Mouse (Mus musculus) MEL (cell line): ENCODE measurements at regions not wholly inside any gene's neighbourhood (a gene's known extent, or its start where the extent isn't known, plus 50 kb on each side); places are given as distances from the start of the nearest gene placed in this dataset.

Experiments used
- DNase-seq: peaks from one replicate; pipeline ENCODE4 v3.0.0; 2011; ENCODE audit warnings: low read depth, low spot score
- H3K27ac ChIP-seq: 2 replicates; pipeline ENCODE4 v1.5.1; 2012; ENCODE audit warnings: low read depth, mild to moderate bottlenecking, control low read depth, low read length, moderate library complexity; ENCODE audit not compliant: control insufficient read depth
- H3K27me3 ChIP-seq, 2 experiments: fragments of 150-350 bp in 1 of 2; sonication (generic) in 1 of 2; 2 replicates each; pipeline ENCODE4 v1.6.1; 2012; ENCODE audit warnings: low read length in 2 of 2, mild to moderate bottlenecking in 2 of 2, improper control_type of control experiment in 1 of 2, moderate library complexity in 1 of 2; ENCODE audit not compliant: insufficient read depth in 2 of 2, control insufficient read depth in 1 of 2
- H3K36me3 ChIP-seq, 2 experiments: 2 replicates each; pipeline ENCODE4 v1.6.1; 2012 to 2014; ENCODE audit warnings: low read length in 2 of 2, improper control_type of control experiment in 1 of 2, inconsistent platforms in 1 of 2, mild to moderate bottlenecking in 1 of 2; ENCODE audit not compliant: insufficient read depth in 2 of 2, control insufficient read depth in 1 of 2
- H3K4me1 ChIP-seq, 2 experiments: fragments of 150-350 bp in 1 of 2; sonication (generic) in 1 of 2; 2 replicates each; pipeline ENCODE4 v1.6.1; 2012; ENCODE audit warnings: low read length in 2 of 2, improper control_type of control experiment in 1 of 2, mild to moderate bottlenecking in 1 of 2; ENCODE audit not compliant: insufficient read depth in 2 of 2, control insufficient read depth in 1 of 2
- H3K4me3 ChIP-seq, 2 experiments: fragments of 150-350 bp in 1 of 2; sonication (generic) in 1 of 2; 2 replicates each; pipeline ENCODE4 v1.5.1; 2012; ENCODE audit warnings: low read depth in 2 of 2, low read length in 2 of 2, mild to moderate bottlenecking in 2 of 2, moderate library complexity in 2 of 2, control low read depth in 1 of 2, improper control_type of control experiment in 1 of 2; ENCODE audit not compliant: control insufficient read depth in 1 of 2, insufficient read depth in 1 of 2
- H3K79me2 ChIP-seq: 2 replicates; pipeline ENCODE4 v1.6.1; 2012; ENCODE audit warnings: mild to moderate bottlenecking, low read length, moderate library complexity; ENCODE audit not compliant: control insufficient read depth, poor library complexity, insufficient read depth
- H3K9ac ChIP-seq: 2 replicates; pipeline ENCODE4 v1.6.1; 2012; ENCODE audit warnings: low read depth, mild to moderate bottlenecking, control low read depth, low read length, moderate library complexity; ENCODE audit not compliant: control insufficient read depth, poor library complexity, severe bottlenecking
- H3K9me3 ChIP-seq: fragments of 150-350 bp; sonication (generic); replicated peaks from 2 replicates; pipeline ENCODE4 v1.6.1; 2012; ENCODE audit warnings: mild to moderate bottlenecking, low read length, improper control_type of control experiment, moderate library complexity; ENCODE audit not compliant: insufficient read depth
- BHLHE40 ChIP-seq: IDR thresholded peaks from 2 replicates; pipeline ENCODE4 v1.6.1; 2012; ENCODE audit warnings: low read depth, mild to moderate bottlenecking, inconsistent platforms, low read length, improper control_type of control experiment, borderline replicate concordance
- CHD2 ChIP-seq: IDR thresholded peaks from 2 replicates; pipeline ENCODE4 v1.6.1; 2011; ENCODE audit warnings: low read length, improper control_type of control experiment
- EP300 ChIP-seq, 2 experiments: IDR thresholded peaks; 2 replicates each; pipeline ENCODE4 v1.6.1; 2011; ENCODE audit warnings: improper control_type of control experiment in 2 of 2, low read length in 2 of 2, low read depth in 1 of 2, mild to moderate bottlenecking in 1 of 2
- GABPA ChIP-seq: IDR thresholded peaks from 2 replicates; pipeline ENCODE4 v1.6.1; 2012; ENCODE audit warnings: low read depth, mild to moderate bottlenecking, inconsistent platforms, low read length, improper control_type of control experiment, moderate library complexity
- JUND ChIP-seq: IDR thresholded peaks from 2 replicates; pipeline ENCODE4 v1.6.1; 2011; ENCODE audit warnings: low read depth, mild to moderate bottlenecking, improper control_type of control experiment, low read length
- MAZ ChIP-seq: IDR thresholded peaks from 2 replicates; pipeline ENCODE4 v1.6.1; 2012; ENCODE audit warnings: low read depth, mild to moderate bottlenecking, inconsistent platforms, low read length, improper control_type of control experiment
- NRF1 ChIP-seq: IDR thresholded peaks from 2 replicates; pipeline ENCODE4 v1.6.1; 2014; ENCODE audit warnings: low read depth, mild to moderate bottlenecking, inconsistent platforms, low read length, improper control_type of control experiment, moderate library complexity; ENCODE audit not compliant: poor library complexity, insufficient read depth, severe bottlenecking
- POLR2A ChIP-seq, 2 experiments: IDR thresholded peaks; 2 replicates each; pipeline ENCODE4 v1.6.1; 2011 to 2012; ENCODE audit warnings: low read length in 2 of 2, mild to moderate bottlenecking in 2 of 2, control low read depth in 1 of 2, improper control_type of control experiment in 1 of 2, low read depth in 1 of 2, moderate library complexity in 1 of 2; ENCODE audit not compliant: control insufficient read depth in 1 of 2, insufficient read depth in 1 of 2, poor library complexity in 1 of 2
- SMC3 ChIP-seq: IDR thresholded peaks from 2 replicates; pipeline ENCODE4 v1.6.1; 2011; ENCODE audit warnings: low read depth, low read length, improper control_type of control experiment
- TAL1 ChIP-seq: IDR thresholded peaks from 2 replicates; pipeline ENCODE4 v1.6.1; 2012; ENCODE audit warnings: mild to moderate bottlenecking, inconsistent platforms, low read length, moderate library complexity, mixed read lengths
- UBTF ChIP-seq: IDR thresholded peaks from 2 replicates; pipeline ENCODE4 v1.6.1; 2012; ENCODE audit warnings: low read depth, mild to moderate bottlenecking, inconsistent platforms, low read length, improper control_type of control experiment, moderate library complexity, borderline replicate concordance; ENCODE audit not compliant: insufficient read depth
- USF1 ChIP-seq: IDR thresholded peaks from 2 replicates; pipeline ENCODE4 v1.6.1; 2014; ENCODE audit warnings: low read depth, mild to moderate bottlenecking, inconsistent platforms, low read length, improper control_type of control experiment, moderate library complexity
- USF2 ChIP-seq, 2 experiments: IDR thresholded peaks; 2 replicates each; pipeline ENCODE4 v1.6.1; 2011 to 2012; ENCODE audit warnings: improper control_type of control experiment in 2 of 2, low read length in 2 of 2, borderline replicate concordance in 1 of 2, inconsistent platforms in 1 of 2, low read depth in 1 of 2, mild to moderate bottlenecking in 1 of 2; ENCODE audit not compliant: insufficient read depth in 1 of 2
- ZC3H11A ChIP-seq: IDR thresholded peaks from 2 replicates; pipeline ENCODE4 v1.6.1; 2012; ENCODE audit warnings: low read depth, mild to moderate bottlenecking, inconsistent platforms, low read length, improper control_type of control experiment
- ZMIZ1 ChIP-seq: IDR thresholded peaks from 2 replicates; pipeline ENCODE4 v1.6.1; 2012; ENCODE audit warnings: low read depth, mild to moderate bottlenecking, inconsistent platforms, low read length, improper control_type of control experiment, moderate library complexity
- ZNF384 ChIP-seq: IDR thresholded peaks from 2 replicates; pipeline ENCODE4 v1.6.1; 2012; ENCODE audit warnings: low read depth, mild to moderate bottlenecking, inconsistent platforms, low read length, improper control_type of control experiment

DNA sequence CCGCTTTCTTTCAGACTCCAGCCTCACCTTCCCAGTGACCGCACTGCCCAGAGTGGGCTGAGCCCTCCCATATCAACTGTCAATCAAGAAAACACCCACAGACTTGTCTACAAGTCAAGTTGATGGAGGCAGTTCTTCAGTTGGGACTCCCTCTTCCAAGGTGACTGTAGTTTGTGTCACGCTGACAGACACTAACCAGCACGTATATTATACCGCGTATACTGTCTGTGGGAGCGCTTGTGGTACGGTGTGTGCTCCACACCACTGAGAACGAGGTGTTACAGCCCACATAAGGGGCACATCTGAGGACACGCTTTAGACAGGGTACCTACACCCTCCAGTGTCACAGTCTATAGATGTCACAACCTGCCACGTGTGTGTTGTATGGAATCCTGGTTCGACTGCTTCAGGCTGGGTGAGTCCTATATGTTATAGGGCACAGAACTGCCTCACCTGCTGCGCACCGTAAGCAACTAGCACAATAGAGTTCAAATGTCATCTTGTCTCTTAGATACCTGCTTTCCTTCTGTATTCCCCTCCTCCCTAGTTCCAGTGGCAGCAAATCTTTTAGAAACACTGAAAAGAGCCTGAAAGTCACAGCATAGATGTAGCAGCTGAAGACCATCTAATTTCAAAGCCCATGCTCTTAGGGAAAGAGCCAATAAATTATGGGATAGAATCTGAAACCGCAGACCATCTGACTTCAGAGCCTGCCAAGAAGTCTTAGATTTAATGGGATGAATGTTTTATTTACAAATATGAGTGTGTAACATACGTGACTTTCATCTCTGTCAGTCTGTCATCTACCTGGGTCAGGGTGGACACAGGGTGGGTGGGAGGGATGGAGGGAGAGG is 219.8 kb downstream of the Etnk1 start:
- H3K4me3 ChIP-seq = no peak overlapping the region
- no peak overlapping the region for H3K9ac ChIP-seq

DNA sequence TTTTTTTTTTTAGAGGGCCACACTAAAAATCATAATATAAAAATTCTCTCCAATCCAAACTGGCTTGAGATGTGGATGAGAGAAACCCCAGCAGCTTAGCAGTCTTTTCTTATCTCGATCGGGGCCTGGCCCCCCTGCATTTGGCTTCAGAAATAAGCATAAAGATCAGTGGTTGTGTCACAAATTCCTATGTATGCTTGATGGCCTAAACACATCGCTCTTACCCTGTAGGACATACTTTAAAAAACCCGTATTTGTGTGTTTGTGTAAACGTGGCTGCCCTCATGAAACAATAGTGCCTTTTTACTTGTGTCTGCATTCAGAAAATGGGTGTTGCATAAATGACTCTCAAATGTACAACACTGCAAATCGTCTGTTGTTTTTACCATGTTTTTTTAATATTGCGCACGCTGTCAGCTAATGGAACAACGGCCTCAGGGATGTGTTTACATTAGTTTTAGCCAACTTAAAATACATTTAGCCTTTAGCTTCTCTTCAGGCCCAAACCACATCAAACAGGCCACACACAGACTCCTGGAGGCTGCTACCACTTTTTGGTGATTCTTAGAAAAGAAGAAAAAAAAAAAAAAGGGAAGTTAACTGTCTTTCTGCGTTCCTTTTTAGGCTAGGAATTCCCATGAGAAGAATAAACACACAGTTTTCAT is 226.7 kb downstream of the Etnk1 start:
- H3K36me3 ChIP-seq = no peaks in the 10 kb centered on the region
- H3K79me2 ChIP-seq = no peaks in the 10 kb centered on the region
- peak; percentile 18; the same call in 1 of the 2 replicates for TF ChIP-seq ZNF384
- TF ChIP-seq BHLHE40 = no peak
- no peaks in the 10 kb centered on the region for H3K4me1 ChIP-seq
- H3K9ac ChIP-seq = no peak overlapping the region
- H3K27ac ChIP-seq = no peak overlapping the region
- no peak for DNase-seq
- no peaks in the 10 kb centered on the region for H3K27me3 ChIP-seq
- H3K9me3 ChIP-seq = no peaks in the 10 kb centered on the region
- no peak overlapping the region for H3K4me3 ChIP-seq

More for the DNA sequence above, 219.8 kb downstream of the Etnk1 start:
- no peaks in the 10 kb centered on the region for H3K36me3 ChIP-seq
- TF ChIP-seq ZC3H11A = no peak
- no peak for TF ChIP-seq USF2 (IDR thresholded peaks at IDR 0.05; ENCODE audit: borderline replicate concordance in 1 of 2, insufficient read depth in 1 of 2, low read depth in 1 of 2, low read length in 2 of 2)
- TF ChIP-seq CHD2 = no peak
- TF ChIP-seq TAL1 = no peak
- TF ChIP-seq ZMIZ1 = no peak
- TF ChIP-seq JUND = no peak
- TF ChIP-seq USF1 = no peak
- TF ChIP-seq UBTF = no peak
- no peak for TF ChIP-seq GABPA
- no peak for TF ChIP-seq MAZ
- no peak for TF ChIP-seq EP300 (IDR thresholded peaks at IDR 0.05; ENCODE audit: low read depth in 1 of 2, low read length in 2 of 2)
- TF ChIP-seq NRF1 = no peak
- TF ChIP-seq POLR2A (IDR thresholded peaks at IDR 0.05; ENCODE audit: control insufficient read depth in 1 of 2, insufficient read depth in 1 of 2, low read depth in 1 of 2, low read length in 2 of 2, poor library complexity in 1 of 2) = no peak
- TF ChIP-seq SMC3 = no peak
- no peaks in the 10 kb centered on the region for H3K27me3 ChIP-seq
- H3K4me1 ChIP-seq = no peaks in the 10 kb centered on the region
- H3K27ac ChIP-seq = no peak overlapping the region
- H3K9me3 ChIP-seq = no peaks in the 10 kb centered on the region
- no peak for DNase-seq
- H3K79me2 ChIP-seq = no peaks in the 10 kb centered on the region
